Mouse (Mus musculus) cerebellum, postnatal 14 days (tissue): Measurements from ENCODE around the gene Ubald1.

Experiments
- DNase-seq, 2 experiments: peaks; one replicate each; pipeline ENCODE4 v3.0.0; 2021; ENCODE audit warnings: mixed read lengths in 2 of 2

The Ubald1 gene

GRCm38 (mm10) chr16:4880136-4880825 lies at the start of gene Ubald1:
Gene Ubald1 (minus strand): TSS chr16:4880315.
- peak; percentile 99 to 100 for DNase-seq

DNA sequence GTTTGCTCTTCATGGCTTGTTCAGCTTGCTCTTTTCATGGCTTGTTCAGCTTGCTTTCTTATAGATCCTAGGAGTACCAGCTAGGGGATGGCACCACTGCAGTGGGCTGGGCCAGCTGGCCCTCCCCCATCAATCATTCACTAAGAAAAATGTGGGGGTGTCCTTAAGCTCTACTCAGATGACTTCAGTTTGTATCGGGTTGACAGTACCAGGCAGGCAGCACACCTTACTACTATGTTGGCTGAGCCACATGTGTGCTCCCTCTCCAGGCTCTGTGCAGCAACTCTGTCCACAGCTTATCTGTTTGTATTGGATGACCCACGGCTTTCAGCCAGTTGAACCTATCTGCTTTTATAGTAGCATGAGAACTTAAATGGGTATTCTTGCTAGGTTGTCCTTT lies 48.4 kb upstream of the Ubald1 start:
- no peak for DNase-seq

GRCm38 (mm10) chr16:4927967-4928366 lies 47.9 kb upstream of the Ubald1 start:
- DNase-seq = no peak

DNA sequence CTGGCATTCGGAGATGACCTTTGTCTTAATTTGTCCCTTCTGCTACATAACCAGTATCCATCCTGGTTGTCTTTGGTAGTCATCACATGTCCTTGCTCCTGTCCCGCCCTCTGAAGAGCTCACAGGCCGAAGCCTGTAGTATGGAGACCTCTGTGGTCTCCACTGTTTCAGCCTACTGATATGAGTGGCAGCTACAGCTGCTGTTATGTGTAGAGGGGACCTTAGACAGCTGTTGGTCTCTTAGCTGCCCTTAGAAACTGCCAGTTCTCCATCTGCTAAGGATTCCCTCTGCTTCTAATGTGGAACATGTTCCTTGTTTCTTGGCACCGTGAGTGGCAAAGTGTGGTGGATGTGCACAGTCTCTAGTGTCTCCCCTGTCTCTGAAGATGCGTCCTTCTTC lies 43.9 kb upstream of the Ubald1 start:
- DNase-seq = no peak

GRCm38 (mm10) chr16:4922481-4922880 lies 42.4 kb upstream of the Ubald1 start:
- no peak for DNase-seq

GRCm38 (mm10) chr16:4920556-4920955 lies 40.4 kb upstream of the Ubald1 start:
- no peak for DNase-seq

DNA sequence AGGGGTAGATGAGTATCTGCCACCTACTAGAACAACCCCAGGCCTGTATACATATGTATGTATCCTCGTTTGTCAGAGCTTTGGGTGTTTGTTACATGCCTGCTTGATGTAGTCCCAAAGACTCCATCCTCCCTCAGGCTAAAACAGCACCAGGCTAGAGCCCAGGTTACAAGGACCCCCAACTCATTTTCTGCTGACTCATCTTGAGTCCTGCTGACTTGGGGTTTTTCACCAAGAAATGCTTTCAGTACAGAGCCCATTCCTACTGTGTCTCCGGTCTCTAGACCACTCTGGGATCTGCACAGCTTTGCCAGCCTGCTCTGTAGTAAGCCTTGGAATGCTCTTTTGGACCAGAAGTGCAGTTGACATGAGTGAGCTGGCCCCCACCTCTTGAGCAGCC lies 36.5 kb upstream of the Ubald1 start:
- no peak for DNase-seq

- DNase-seq = no peak
These were observed 35.8 kb upstream of the Ubald1 start for GRCm38 (mm10) chr16:4915931-4916330.

DNA sequence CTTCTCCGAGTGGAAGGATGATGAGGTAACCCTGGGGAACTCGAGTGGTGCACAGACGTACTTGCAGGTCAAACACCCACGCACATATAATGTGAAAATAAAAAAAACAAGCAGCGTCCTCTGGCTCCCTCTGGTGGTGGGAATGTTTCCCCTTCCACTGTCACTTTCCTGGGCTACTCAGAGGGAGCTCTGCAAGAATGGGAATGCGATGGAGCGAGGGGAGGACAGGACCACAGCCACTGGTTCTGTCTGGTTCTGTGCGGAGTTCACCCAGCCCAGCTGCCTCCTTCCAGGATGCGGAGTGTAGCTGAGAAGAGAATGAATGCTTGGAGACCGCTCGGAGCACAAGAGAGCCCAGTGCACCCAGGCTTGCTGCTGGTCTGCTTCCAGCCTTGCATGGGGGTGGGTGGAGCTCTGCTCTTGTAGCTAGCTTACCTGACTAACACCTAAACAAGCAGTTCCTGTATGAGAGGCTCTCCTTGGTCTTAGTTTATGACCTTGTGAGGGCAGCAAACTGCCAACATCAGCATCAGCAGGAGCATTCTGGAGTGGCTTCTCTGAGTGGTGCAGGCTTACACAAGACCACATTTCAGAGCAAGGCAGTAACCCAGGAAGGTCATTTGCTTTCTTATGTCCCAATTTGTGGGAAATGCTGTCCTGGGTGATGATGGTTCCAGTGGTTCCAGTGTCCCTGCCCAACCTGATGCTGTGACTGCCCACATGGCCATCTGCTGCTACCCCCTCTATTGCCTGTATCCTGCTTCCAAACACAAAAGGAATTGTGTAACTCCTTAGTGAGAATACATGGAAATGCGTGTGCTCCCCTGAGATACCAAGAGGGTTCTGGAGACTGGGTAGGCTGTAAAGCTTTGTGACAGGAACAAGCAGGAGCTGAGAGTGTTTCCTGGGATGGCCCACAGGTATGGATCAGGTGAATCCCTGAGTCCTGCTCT lies 33.9 kb upstream of the Ubald1 start:
- peak; percentile 89 to 94 for DNase-seq

DNA sequence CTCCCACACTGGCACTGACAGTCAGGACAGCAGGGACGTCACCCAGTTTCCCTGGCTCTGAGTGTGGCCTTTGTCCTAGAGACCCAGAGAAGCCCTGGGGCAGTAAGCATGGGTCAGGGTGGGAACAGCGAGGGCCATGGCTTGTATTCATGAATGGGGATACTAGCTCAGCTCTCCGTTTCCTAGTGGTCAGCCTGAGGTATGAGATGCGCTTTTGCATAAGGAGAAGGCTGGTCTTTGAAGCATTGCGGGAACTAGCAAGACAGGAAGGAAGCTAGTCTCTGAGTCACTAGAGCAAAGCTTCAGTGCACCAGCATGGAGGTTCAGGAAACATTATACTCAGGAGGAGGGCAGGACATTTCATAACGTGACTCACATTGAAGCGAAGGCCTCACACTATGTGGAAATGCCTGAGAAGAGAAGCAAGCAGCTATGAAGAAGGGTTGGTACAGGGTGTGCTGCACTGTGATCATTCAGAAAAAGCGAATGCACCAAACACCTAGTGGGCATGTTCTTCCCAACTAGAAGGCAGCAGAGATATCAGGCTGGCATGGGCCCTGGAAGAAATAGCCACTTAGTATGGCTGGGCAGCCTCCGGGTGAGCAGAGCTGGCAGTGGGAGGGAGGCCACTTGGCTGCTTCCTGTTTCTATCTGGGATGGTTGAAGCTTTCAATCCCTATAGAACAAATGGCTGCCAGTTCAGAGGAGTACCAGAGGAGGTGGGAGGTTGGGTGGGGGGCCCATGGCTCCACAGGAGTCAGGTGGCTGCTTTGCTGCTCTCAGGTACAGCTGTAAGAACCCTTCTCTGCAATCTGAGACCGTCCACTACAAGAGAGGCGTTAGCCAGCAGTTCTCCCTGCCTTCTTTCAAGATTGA lies 33.0 kb upstream of the Ubald1 start:
- no peak for DNase-seq

DNA sequence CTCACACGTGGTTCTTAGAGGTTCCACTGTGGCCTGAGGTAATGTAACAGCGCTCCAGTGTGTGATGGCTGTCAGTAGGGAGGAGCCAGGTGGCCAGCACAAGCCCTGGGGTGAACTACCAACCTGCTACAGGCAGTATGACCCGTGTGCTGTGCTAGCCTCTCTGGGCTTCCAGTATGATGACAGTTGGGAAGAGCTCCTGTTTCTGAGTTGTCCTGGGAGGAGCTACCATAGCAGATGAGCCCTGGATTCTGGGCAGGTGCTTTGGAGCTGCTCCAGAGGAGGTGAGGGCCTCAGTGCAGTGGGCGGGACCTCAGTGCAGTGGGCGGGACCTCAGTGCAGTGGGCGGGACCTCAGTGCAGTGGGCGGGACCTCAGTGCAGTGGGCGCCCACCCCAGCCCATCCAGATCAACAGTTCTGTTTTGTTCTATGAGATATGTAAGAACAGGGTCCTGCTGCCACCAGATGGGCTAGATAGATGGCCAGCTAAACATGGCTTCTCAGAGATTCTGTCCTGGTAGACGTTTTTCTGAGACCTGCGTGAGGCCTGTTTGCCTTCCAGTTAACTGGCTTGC lies 32.0 kb upstream of the Ubald1 start:
- no peak for DNase-seq

GRCm38 (mm10) chr16:4910758-4911157 lies 30.6 kb upstream of the Ubald1 start:
- no peak for DNase-seq

DNA sequence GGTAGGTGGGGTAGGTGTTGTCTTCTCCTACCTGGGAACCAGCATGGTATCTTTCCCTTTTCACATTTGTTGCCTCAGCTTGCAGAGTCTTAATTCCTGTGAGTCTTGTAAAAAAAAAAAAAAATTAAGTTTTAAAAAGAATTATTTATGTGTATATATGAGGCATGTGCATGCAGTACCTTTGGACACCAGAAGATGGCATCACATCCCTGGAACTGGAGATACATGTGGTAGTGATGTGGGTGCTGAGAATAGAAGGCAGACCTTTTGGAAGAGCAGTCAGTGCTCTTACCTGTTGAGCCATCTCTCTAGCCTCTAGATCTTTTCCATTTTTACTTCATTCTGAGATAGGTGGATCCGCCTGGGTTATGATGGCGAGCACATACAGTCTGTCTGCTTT lies 29.6 kb upstream of the Ubald1 start:
- DNase-seq = peak in 1 of 2 experiments; percentile 53

- no peak for DNase-seq
These were observed 27.9 kb upstream of the Ubald1 start for GRCm38 (mm10) chr16:4907972-4908371.

GRCm38 (mm10) chr16:4907386-4907785 lies 27.3 kb upstream of the Ubald1 start:
- no peak for DNase-seq

DNA sequence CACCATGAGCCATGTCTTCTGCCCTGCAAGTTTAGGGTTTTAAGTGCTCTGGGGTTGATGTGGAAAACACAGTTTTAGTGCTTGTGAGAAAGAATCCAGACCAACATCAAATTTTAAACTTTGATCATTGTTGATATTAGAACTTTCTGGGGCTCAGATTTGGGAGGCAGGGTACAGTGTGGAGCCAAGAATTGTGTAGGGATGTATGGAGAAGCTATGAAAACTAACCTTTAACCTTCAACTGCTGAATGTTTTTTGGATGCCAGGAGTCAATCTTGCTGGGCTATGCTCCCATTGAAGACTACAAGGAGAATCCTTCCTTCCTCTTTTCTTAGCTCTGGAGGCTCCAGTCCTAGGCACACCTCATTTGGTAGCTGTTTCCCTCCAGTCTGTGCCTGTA lies 26.4 kb upstream of the Ubald1 start:
- DNase-seq = no peak

DNA sequence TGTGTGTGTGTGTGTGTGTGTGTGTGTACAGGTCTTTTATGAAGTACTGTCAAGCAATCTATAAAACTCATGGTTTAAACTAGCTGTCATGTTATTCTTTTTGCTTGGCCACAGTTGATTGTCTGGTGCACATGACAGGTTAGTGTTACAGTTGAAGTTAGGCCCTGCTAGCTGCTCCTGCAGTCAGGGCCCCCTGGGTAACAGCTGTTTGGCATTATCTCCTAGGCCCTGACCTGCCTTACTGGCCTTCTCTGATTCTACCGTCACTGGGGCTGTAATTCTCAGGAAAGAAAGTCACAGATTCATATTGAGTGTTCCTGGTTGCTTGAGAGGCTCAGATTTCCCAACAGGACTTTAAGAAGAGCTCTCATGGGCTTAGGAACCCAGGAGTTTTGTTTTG lies 25.5 kb upstream of the Ubald1 start:
- DNase-seq = no peak

DNA sequence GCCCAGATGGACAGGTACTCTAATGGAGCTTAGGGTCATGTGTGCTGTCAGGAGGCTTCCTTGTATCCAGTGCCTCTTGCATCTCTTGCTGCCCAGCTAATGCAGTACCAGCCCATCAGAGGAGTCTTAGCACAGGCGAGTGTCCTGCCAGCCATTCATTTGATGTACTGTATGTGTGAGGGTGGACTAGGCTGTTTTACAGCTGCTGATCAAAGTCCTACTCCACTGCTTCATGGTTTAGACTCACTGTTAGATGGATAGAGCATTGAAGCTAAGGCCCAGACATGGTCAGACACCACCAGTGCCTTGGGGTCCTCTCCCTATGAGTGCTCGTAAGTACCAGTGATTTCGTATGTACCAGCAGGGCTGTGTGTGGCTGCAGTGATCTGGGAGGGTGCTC lies 24.8 kb upstream of the Ubald1 start:
- no peak for DNase-seq

DNA sequence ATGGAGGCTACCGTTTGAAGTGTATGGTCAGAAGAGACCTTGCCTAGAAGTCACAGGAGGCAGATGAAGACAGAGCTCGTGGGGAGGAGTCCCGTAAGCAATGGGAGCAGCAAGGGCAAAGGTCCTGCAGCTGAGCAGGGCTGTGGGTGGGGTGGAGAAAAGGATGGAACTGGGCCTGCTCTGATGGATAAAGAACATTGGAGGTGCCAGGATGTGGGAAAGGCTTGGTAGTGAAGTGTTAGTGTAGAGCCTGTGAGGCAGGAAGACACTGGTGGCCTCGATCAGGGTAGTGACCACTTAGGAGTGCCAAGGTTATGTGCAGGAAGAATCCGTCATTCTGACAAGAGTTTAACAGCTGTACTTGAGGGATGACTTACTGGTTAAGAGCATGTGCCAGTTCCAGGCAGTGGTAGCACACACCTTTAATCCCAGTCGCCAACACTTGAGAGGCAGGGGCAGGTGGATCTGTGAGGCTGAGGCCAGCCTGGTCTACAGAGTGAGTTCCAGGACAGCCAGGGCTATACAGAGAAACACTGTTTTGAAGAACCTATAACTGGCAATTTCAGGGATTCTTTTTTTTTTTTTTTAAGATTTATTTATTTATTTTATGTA lies 23.5 kb upstream of the Ubald1 start:
- no peak for DNase-seq

DNA sequence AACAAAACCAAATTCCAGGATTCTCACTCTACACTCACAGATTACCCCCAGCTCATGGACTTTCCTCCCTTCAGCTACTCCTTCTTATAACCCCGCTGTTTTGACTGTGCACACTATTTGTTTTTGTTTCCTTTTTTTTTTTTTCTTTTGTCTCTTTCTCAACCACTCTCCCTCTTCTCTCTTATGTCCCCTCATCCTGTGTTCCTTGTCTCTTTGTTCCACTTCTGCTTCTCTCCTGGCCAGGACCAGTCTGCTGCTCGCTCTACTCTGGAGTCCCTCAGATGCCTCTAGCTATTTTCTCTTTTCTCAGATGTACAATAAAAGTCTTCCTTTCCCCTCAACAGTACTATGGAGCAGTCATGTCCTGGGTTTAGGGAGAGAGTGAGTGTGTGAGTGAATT lies 22.3 kb upstream of the Ubald1 start:
- DNase-seq = no peak

GRCm38 (mm10) chr16:4901167-4901566 lies 21.1 kb upstream of the Ubald1 start:
- DNase-seq = no peak

DNA sequence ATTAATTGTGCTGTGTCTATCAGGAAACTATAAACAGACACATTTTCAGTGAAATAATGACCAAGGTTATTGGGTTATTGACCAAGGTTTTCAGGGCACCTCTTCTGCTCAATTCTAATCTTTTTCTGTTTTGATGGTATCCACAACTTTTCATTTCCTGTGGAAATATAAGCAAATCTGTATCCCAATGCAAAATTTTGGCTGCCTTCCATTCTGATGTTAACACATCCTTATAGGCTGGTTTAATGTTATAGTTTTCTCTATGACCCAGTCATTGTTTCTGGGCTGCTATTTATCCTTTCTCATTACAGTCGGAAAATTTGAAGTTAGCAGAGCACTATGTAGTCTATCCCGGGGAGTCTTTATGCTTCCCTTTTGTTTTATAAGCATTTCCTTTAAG lies 19.6 kb upstream of the Ubald1 start:
- no peak for DNase-seq
